Mouse (Mus musculus): ENCODE data around the gene 4930453N24Rik. TPM values are rescaled to one million over a fixed set of nuclear protein-coding genes. Genes with fewer than 3 reads are reported as not detected.

The 4930453N24Rik gene
- polyA plus RNA-seq, 1 experiment from 2014 or later = 27.5 TPM

- Histone ChIP-seq H3K9ac (no peak overlapping the region), H3K4me1 (no peaks in the 10 kb centered on the region), H3K9me3 (no peaks in the 10 kb centered on the region), H3K4me3 (no peak overlapping the region), H3K27ac (no peak overlapping the region), H3K27me3 (replicated peaks) (no peaks in the 10 kb centered on the region), H3K4me2 (replicated peaks) (no peak overlapping the region), H3K36me3 (no peaks in the 10 kb centered on the region)
- WGBS = 39% methylated on average over 10 of the region's 10 CpGs
- no peak for ATAC-seq (ENCODE audit: low FRiP score, low read depth)
These were observed 53.1 kb downstream of the 4930453N24Rik start for GRCm38 (mm10) chr16:64717814-64718213.

- H3K27ac ChIP-seq = no peak overlapping the region
- H3K4me2 ChIP-seq (replicated peaks) = no peak overlapping the region
- no peaks in the 10 kb centered on the region for H3K9me3 ChIP-seq
- 84% methylated on average over 6 of the region's 6 CpGs for whole genome bisulfite sequencing
- no peak for ATAC-seq (ENCODE audit: low FRiP score, low read depth)
- no peak overlapping the region for H3K9ac ChIP-seq
- H3K4me1 ChIP-seq = no peaks in the 10 kb centered on the region
- no peak overlapping the region for H3K4me3 ChIP-seq
- no peaks in the 10 kb centered on the region for H3K36me3 ChIP-seq
- no peaks in the 10 kb centered on the region for H3K27me3 ChIP-seq (replicated peaks)
These were observed 59.1 kb downstream of the 4930453N24Rik start for GRCm38 (mm10) chr16:64711816-64712215.

Other genes with a start within 250 kb of the 4930453N24Rik start
- not detected in 2 replicates for gene Csnka2ip, start 168.8 kb downstream of the 4930453N24Rik start, polyA plus RNA-seq (2016; fragmentation: Nextera tagmentation; extraction: Ambion mirVana)
- 9.5 and 9.7 TPM in 2 replicates for gene Zfp654, start 80.5 kb upstream of the 4930453N24Rik start, polyA plus RNA-seq (2016; fragmentation: Nextera tagmentation; extraction: Ambion mirVana)
- 96.8 and 104 TPM in 2 replicates for gene Cggbp1, start 80.8 kb upstream of the 4930453N24Rik start, polyA plus RNA-seq (2016; fragmentation: Nextera tagmentation; extraction: Ambion mirVana)

Measured in neural tube, embryonic 12.5 days (tissue).